Mouse (Mus musculus): Measurements from ENCODE around the gene Slc16a4. TPM values are rescaled to one million over a fixed set of nuclear protein-coding genes. Genes with fewer than 3 reads are reported as not detected.

The Slc16a4 gene
- polyA plus RNA-seq (2012; rRNA removed): 48.2 and 50.8 TPM in 2 replicates

DNA sequence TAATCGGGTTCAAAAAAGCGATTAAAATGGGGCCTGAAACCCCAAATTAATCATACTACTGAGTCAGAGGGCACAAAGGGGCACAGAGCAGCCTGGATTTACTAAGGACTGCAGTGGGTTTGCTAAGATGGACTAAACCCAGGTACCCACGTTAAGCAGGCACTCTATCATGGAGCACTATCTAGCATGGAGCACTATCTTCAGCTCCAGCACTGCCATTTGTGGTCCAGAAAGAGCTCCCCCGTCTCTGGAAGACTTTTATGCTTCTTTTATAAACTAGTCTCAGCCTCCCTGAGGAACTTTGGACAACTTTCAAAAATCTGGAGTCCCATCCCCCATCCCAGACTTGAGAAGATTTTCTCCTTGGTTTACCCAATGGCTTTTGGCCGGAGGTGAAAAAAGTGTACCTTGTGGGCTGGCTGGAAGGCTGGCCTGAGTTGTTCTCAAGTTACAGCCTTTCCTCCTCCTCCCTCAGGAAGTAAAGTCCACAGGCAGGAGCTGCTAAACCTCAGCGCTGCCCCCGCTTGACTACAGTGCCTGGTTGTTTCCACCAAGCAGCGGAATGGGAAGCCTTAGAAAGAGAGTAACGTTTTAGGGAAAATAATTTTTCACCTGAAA, at the start of gene Slc16a4:
TSS of gene Slc16a4 (plus strand) at position 467 of the 618 bp plus-strand sequence.
- WGBS: 18% methylated on average over 9 of the region's 9 CpGs
- TF ChIP-seq CTCF (conservative IDR thresholded peaks at IDR 0.05; ENCODE audit: insufficient read depth, insufficient read length, low read depth, low read length) (no peak), POLR2A (IDR thresholded peaks at IDR 0.05; ENCODE audit: low read depth, low read length) (no peak)

DNA sequence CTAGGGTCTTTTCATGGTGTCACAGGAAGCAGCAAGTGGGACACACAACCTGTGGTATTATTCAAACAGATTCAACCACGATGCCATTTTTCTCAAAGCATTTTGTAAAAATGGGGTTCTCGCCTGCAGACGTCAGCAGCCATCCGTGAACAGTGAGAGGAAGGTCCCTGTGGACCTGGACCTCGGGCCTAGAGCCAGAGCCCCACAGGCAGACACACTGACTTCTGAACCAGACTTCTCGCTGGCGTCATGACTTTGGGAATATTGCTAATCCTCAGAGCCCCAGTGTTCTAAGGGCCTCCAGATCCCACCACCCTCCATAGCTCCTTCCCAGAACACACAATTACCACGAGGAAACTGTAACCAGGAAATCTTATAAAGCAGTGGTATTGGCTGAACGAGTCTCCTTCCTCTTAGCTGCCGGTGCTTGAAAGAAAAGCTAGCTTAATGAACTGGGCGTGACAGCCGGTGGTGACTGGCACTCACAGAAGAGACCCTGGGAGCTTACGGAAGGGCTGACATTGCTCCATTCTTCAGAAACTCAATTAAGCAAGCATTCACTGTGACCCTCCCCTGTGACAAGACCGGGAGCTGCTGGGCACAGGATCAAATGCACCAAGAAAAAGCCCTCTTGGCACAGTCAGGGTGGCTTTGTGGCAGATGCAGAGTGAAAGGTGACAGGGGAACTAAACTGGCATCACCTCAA, 49.5 kb upstream of the Slc16a4 start:
- Histone ChIP-seq H3K4me3 (ENCODE audit: insufficient read depth, low read depth, low read length) (no peak overlapping the region), H3K27ac (ENCODE audit: insufficient read depth, low read depth, low read length) (no peak overlapping the region; the same call in 1 of the 2 replicates), H3K27me3 (replicated peaks; ENCODE audit: control insufficient read depth, insufficient read depth, low read length) (no peaks in the 10 kb centered on the region), H3K36me3 (ENCODE audit: control insufficient read depth, insufficient read depth, low read length) (no peaks in the 10 kb centered on the region), H3K4me1 (ENCODE audit: control insufficient read depth, insufficient read depth, low read length) (peaks cover 19% of the 10 kb centered on the region)
- TF ChIP-seq CTCF (conservative IDR thresholded peaks at IDR 0.05; ENCODE audit: insufficient read depth, insufficient read length, low read depth, low read length) (no peak), POLR2A (IDR thresholded peaks at IDR 0.05; ENCODE audit: low read depth, low read length) (no peak)
- peak; percentile 78 for DNase-seq
- WGBS: 27% methylated on average over 14 of the region's 14 CpGs

More for the DNA sequence above, at the start of gene Slc16a4:
- peaks cover 4% of the 10 kb centered on the region; the same call in 1 of the 2 replicates for H3K4me1 ChIP-seq (ENCODE audit: control insufficient read depth, insufficient read depth, low read length)
- peak; percentile 96 for DNase-seq
- peaks cover 2% of the 10 kb centered on the region; the same call in 1 of the 2 replicates for H3K36me3 ChIP-seq (ENCODE audit: control insufficient read depth, insufficient read depth, low read length)
- no peaks in the 10 kb centered on the region for H3K27me3 ChIP-seq (replicated peaks; ENCODE audit: control insufficient read depth, insufficient read depth, low read length)
- H3K27ac ChIP-seq (ENCODE audit: insufficient read depth, low read depth, low read length): peak within 1 kb of the TSS; percentile 85
- H3K4me3 ChIP-seq (ENCODE audit: insufficient read depth, low read depth, low read length): no peak within 1 kb of the TSS

DNA sequence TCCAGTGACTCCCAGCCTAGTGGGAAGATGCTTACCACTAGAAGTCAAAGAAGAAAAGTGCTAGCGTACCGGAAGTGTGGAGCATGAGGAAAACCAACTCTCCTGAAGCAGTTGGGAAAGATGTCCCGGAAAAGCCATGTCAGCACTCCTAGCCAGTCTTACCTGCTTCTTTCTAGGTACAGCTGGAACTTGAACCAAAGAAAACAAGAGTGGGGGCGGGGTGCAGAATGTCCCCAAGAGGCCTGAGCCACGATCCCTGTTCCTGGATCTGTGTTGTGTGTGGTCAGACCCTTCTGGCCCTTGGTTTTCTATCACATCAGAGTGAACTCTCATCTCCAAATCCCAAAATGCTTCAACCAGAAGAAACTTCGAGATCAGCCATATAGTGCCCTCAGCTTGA, 44.2 kb upstream of the Slc16a4 start:
- Histone ChIP-seq H3K4me1 (ENCODE audit: control insufficient read depth, insufficient read depth, low read length) (peaks cover 16% of the 10 kb centered on the region; the same call in 1 of the 2 replicates), H3K4me3 (ENCODE audit: insufficient read depth, low read depth, low read length) (no peak overlapping the region), H3K36me3 (ENCODE audit: control insufficient read depth, insufficient read depth, low read length) (no peaks in the 10 kb centered on the region), H3K27ac (ENCODE audit: insufficient read depth, low read depth, low read length) (no peak overlapping the region), H3K27me3 (replicated peaks; ENCODE audit: control insufficient read depth, insufficient read depth, low read length) (no peaks in the 10 kb centered on the region)
- 65% methylated on average over 6 of the region's 6 CpGs for WGBS
- TF ChIP-seq POLR2A (IDR thresholded peaks at IDR 0.05; ENCODE audit: low read depth, low read length): no peak
- no peak for TF ChIP-seq CTCF (conservative IDR thresholded peaks at IDR 0.05; ENCODE audit: insufficient read depth, insufficient read length, low read depth, low read length)
- DNase-seq: peak; percentile 51

DNA sequence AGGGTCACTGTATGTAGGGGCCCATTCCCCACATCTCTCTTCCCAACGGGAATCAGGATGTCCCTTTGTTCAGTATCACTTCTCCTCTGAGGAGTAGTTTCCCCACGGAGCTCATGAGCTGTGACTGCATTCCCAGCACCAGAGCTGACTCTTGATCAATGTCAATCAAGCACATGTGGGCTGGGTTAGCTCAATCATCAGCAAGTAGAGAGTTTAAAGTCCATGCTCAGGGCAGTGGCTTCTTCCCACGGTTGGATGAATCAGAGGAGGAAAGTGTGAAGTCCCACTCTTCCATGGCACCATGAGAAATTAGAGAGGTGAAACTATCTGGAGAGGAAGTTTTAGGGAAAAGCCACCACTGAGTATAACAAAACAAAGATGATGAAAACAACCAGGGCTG, 42.0 kb upstream of the Slc16a4 start:
- DNase-seq: peak; percentile 90
- Histone ChIP-seq H3K27me3 (replicated peaks; ENCODE audit: control insufficient read depth, insufficient read depth, low read length) (no peaks in the 10 kb centered on the region), H3K27ac (ENCODE audit: insufficient read depth, low read depth, low read length) (no peak overlapping the region), H3K4me3 (ENCODE audit: insufficient read depth, low read depth, low read length) (no peak overlapping the region), H3K36me3 (ENCODE audit: control insufficient read depth, insufficient read depth, low read length) (no peaks in the 10 kb centered on the region), H3K4me1 (ENCODE audit: control insufficient read depth, insufficient read depth, low read length) (peaks cover 14% of the 10 kb centered on the region; the same call in 1 of the 2 replicates)
- 41% methylated on average over 3 of the region's 3 CpGs for WGBS
- TF ChIP-seq POLR2A (IDR thresholded peaks at IDR 0.05; ENCODE audit: low read depth, low read length): no peak
- no peak for TF ChIP-seq CTCF (conservative IDR thresholded peaks at IDR 0.05; ENCODE audit: insufficient read depth, insufficient read length, low read depth, low read length)

DNA sequence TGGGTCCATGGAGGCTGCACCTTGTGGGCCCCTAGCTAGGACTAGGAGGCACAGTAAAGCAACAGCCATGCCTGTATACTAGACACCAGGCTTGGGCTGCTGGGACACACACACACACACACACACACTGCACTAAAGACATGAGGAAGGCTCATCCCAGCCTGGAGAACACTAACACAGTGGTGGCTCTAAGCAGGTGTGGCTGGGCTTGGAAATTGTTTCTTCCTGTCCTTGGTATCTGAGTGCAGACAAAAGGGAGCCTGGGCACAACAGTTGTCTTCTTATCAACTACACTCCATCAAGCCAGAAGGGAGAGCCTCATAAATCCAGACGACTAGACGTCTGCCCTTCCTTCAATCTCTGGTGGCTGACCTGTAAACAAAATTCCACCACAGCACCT, 40.7 kb upstream of the Slc16a4 start:
- Histone ChIP-seq H3K4me1 (ENCODE audit: control insufficient read depth, insufficient read depth, low read length) (peaks cover 14% of the 10 kb centered on the region; the same call in 1 of the 2 replicates), H3K27me3 (replicated peaks; ENCODE audit: control insufficient read depth, insufficient read depth, low read length) (no peaks in the 10 kb centered on the region), H3K36me3 (ENCODE audit: control insufficient read depth, insufficient read depth, low read length) (no peaks in the 10 kb centered on the region), H3K4me3 (ENCODE audit: insufficient read depth, low read depth, low read length) (no peak overlapping the region), H3K27ac (ENCODE audit: insufficient read depth, low read depth, low read length) (0 out of 2 replicates have a peak overlapping the region, but pooled peaks have one; percentile 33)
- 61% methylated on average over 2 of the region's 2 CpGs for WGBS
- TF ChIP-seq CTCF (conservative IDR thresholded peaks at IDR 0.05; ENCODE audit: insufficient read depth, insufficient read length, low read depth, low read length) (no peak), POLR2A (IDR thresholded peaks at IDR 0.05; ENCODE audit: low read depth, low read length) (no peak)
- no peak for DNase-seq

DNA sequence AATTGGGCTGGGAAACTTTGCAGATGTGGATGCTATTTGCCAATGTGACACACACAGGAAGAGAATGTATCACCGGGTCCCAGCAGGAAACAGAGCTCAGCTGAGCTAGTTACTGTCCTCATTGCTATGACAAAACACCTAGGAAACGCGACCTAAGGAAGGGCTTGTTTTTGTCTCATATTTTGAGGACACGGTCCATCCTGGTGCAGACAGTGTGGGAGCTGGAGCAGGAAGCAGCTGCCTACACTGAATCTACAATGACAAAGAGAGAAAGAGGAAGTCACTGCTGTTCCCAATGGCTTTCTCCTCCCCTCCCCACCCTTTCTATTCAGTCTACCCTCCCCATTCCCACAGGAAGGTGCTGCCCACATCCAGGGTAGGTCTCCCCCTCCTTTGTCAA, 39.0 kb upstream of the Slc16a4 start:
- Histone ChIP-seq H3K27ac (ENCODE audit: insufficient read depth, low read depth, low read length) (no peak overlapping the region), H3K36me3 (ENCODE audit: control insufficient read depth, insufficient read depth, low read length) (no peaks in the 10 kb centered on the region), H3K4me3 (ENCODE audit: insufficient read depth, low read depth, low read length) (no peak overlapping the region), H3K4me1 (ENCODE audit: control insufficient read depth, insufficient read depth, low read length) (peaks cover 14% of the 10 kb centered on the region; the same call in 1 of the 2 replicates), H3K27me3 (replicated peaks; ENCODE audit: control insufficient read depth, insufficient read depth, low read length) (no peaks in the 10 kb centered on the region)
- DNase-seq: peak; percentile 50
- 49% methylated on average over 4 of the region's 4 CpGs for WGBS
- no peak for TF ChIP-seq CTCF (conservative IDR thresholded peaks at IDR 0.05; ENCODE audit: insufficient read depth, insufficient read length, low read depth, low read length)
- no peak for TF ChIP-seq POLR2A (IDR thresholded peaks at IDR 0.05; ENCODE audit: low read depth, low read length)

DNA sequence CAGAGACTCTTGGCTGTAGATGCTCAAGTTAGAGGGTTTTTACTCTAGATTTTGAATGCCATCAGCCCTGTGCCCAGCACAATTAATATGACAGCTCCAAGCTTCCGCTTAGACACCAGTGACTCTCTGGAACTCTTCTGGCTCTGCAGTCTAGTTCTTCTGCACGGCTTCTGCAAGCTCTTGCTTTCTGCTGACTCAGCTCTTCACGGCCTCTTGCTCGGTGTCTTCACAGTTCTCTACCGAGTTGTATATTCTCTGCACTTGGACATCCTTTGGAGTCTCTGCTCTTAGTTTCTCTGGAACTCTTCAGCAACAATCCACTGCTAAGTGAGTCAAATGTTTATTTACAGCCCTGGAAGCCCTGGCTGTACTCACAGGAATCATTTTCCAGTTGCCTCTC, 37.1 kb upstream of the Slc16a4 start:
- H3K27ac ChIP-seq (ENCODE audit: insufficient read depth, low read depth, low read length): no peak overlapping the region
- no peak for DNase-seq
- H3K36me3 ChIP-seq (ENCODE audit: control insufficient read depth, insufficient read depth, low read length): no peaks in the 10 kb centered on the region
- peaks cover 8% of the 10 kb centered on the region; the same call in 1 of the 2 replicates for H3K4me1 ChIP-seq (ENCODE audit: control insufficient read depth, insufficient read depth, low read length)
- no peak overlapping the region for H3K4me3 ChIP-seq (ENCODE audit: insufficient read depth, low read depth, low read length)
- H3K27me3 ChIP-seq (replicated peaks; ENCODE audit: control insufficient read depth, insufficient read depth, low read length): no peaks in the 10 kb centered on the region
- WGBS: 65% methylated on average over 5 of the region's 5 CpGs
- no peak for TF ChIP-seq POLR2A (IDR thresholded peaks at IDR 0.05; ENCODE audit: low read depth, low read length)
- TF ChIP-seq CTCF (conservative IDR thresholded peaks at IDR 0.05; ENCODE audit: insufficient read depth, insufficient read length, low read depth, low read length): no peak
